Mouse (Mus musculus): ENCODE results near the gene Csnk1e. TPM values are rescaled to one million over a fixed set of nuclear protein-coding genes. Genes with fewer than 3 reads are reported as not detected.

Csnk1e gene
- total and polyA plus RNA-seq, 3 experiments = 10.4 to 46.7 (median 16.8) TPM

GRCm38 (mm10) chr15:79390434-79390833, 64.9 kb downstream of the Csnk1e start:
- no peaks in the 10 kb centered on the region for H3K9me3 ChIP-seq (replicated peaks; ENCODE audit: low read length)
- H3K4me3 ChIP-seq (replicated peaks in 1 of 3; ENCODE audit: low read depth in 2 of 3, low read length in 2 of 3, poor library complexity in 1 of 3) = no peak overlapping the region
- H3K27ac ChIP-seq (ENCODE audit: insufficient read depth, low read depth) = no peak overlapping the region
- in situ Hi-C loops (cut with MboI; ENCODE audit: low pct_ligation_motif_present, low pct_unique_long_range_greater_than_20kb, low sequenced_read_pairs) (no loop called here), dilution Hi-C loops (cut with MboI; ENCODE audit: extremely low pct_ligation_motif_present, extremely low pct_unique_long_range_greater_than_20kb, low sequenced_read_pairs) (no loop called here)
- no peaks in the 10 kb centered on the region for H3K27me3 ChIP-seq (replicated peaks)
- H3K4me2 ChIP-seq (ENCODE audit: insufficient read depth, low read depth, poor library complexity, severe bottlenecking) = no peak overlapping the region
- H3K36me3 ChIP-seq (replicated peaks in 1 of 2; ENCODE audit: control insufficient read depth in 1 of 2, insufficient read depth in 1 of 2, low read length in 1 of 2) = peaks cover 6 to 94% of the 10 kb centered on the region in 2 experiments
- no peak for DNase-seq (ENCODE audit: extremely low read depth)
- no peak overlapping the region for H3K9ac ChIP-seq (ENCODE audit: insufficient read depth, low read depth)
- H3K79me2 ChIP-seq (replicated peaks; ENCODE audit: control insufficient read depth, extremely low read depth, insufficient read depth, poor library complexity, severe bottlenecking) = peaks cover 13% of the 10 kb centered on the region
- H3K4me1 ChIP-seq (ENCODE audit: control insufficient read depth in 1 of 2, insufficient read depth in 2 of 2) = peaks cover 13 to 43% of the 10 kb centered on the region in 2 experiments
- TF ChIP-seq MAFK (IDR thresholded peaks at IDR 0.05; ENCODE audit: insufficient replicate concordance, low read length) = no peak
- no peak for TF ChIP-seq RAD21 (IDR thresholded peaks at IDR 0.05; ENCODE audit: low read depth, low read length)
- TF ChIP-seq PAX5 (IDR thresholded peaks at IDR 0.05; ENCODE audit: low read length) = no peak
- no peak for TF ChIP-seq HCFC1 (IDR thresholded peaks at IDR 0.05; ENCODE audit: low read depth, low read length)
- no peak for TF ChIP-seq NRF1 (IDR thresholded peaks at IDR 0.05; ENCODE audit: low read depth, low read length)
- no peak for TF ChIP-seq GABPA (IDR thresholded peaks at IDR 0.05; ENCODE audit: insufficient replicate concordance, low read depth, low read length)
- TF ChIP-seq SMC3 (IDR thresholded peaks at IDR 0.05; ENCODE audit: low read depth, low read length) = no peak
- TF ChIP-seq POLR2A (IDR thresholded peaks at IDR 0.05; ENCODE audit: low read depth, low read length) = no peak
- TF ChIP-seq IRF4 (IDR thresholded peaks at IDR 0.05; ENCODE audit: low read depth, low read length) = no peak

- no peak overlapping the region for H3K4me3 ChIP-seq (replicated peaks in 1 of 3; ENCODE audit: low read depth in 2 of 3, low read length in 2 of 3, poor library complexity in 1 of 3)
- H3K9ac ChIP-seq (ENCODE audit: insufficient read depth, low read depth) = no peak overlapping the region
- peaks cover 17% of the 10 kb centered on the region for H3K79me2 ChIP-seq (replicated peaks; ENCODE audit: control insufficient read depth, extremely low read depth, insufficient read depth, poor library complexity, severe bottlenecking)
- no peak for DNase-seq (ENCODE audit: extremely low read depth)
- peaks cover 6 to 92% of the 10 kb centered on the region in 2 experiments for H3K36me3 ChIP-seq (replicated peaks in 1 of 2; ENCODE audit: control insufficient read depth in 1 of 2, insufficient read depth in 1 of 2, low read length in 1 of 2)
- H3K4me2 ChIP-seq (ENCODE audit: insufficient read depth, low read depth, poor library complexity, severe bottlenecking) = no peak overlapping the region
- H3K27me3 ChIP-seq (replicated peaks) = no peaks in the 10 kb centered on the region
- H3K9me3 ChIP-seq (replicated peaks; ENCODE audit: low read length) = peaks cover 2% of the 10 kb centered on the region
- H3K4me1 ChIP-seq (ENCODE audit: control insufficient read depth in 1 of 2, insufficient read depth in 2 of 2) = peaks cover 9 to 26% of the 10 kb centered on the region in 2 experiments
- TF ChIP-seq ZMIZ1 (IDR thresholded peaks at IDR 0.05; ENCODE audit: low read depth, low read length) (no peak), JUN (IDR thresholded peaks at IDR 0.05; ENCODE audit: insufficient read depth, low read depth, low read length) (no peak), RAD21 (IDR thresholded peaks at IDR 0.05; ENCODE audit: low read depth, low read length) (no peak), NELFE (IDR thresholded peaks at IDR 0.05; ENCODE audit: low read depth, low read length) (no peak), TCF12 (IDR thresholded peaks at IDR 0.05; ENCODE audit: low read depth, low read length) (no peak), POLR2AphosphoS2 (IDR thresholded peaks at IDR 0.05; ENCODE audit: low read depth, low read length) (no peak), ZKSCAN1 (IDR thresholded peaks at IDR 0.05; ENCODE audit: borderline replicate concordance, low read depth, low read length) (no peak), USF2 (conservative IDR thresholded peaks at IDR 0.05; ENCODE audit: low read depth, low read length) (no peak), PAX5 (IDR thresholded peaks at IDR 0.05; ENCODE audit: low read length) (no peak)
- in situ Hi-C loops (cut with MboI; ENCODE audit: low pct_ligation_motif_present, low pct_unique_long_range_greater_than_20kb, low sequenced_read_pairs) (no loop called here), dilution Hi-C loops (cut with MboI; ENCODE audit: extremely low pct_ligation_motif_present, extremely low pct_unique_long_range_greater_than_20kb, low sequenced_read_pairs) (no loop called here)
- H3K27ac ChIP-seq (ENCODE audit: insufficient read depth, low read depth) = no peak overlapping the region
Observed at GRCm38 (mm10) chr15:79388171-79388570, 67.2 kb downstream of the Csnk1e start.
